Mouse (Mus musculus) embryonic facial prominence, embryonic 12.5 days (tissue): ENCODE data around the gene Zdhhc19. TPM values are rescaled to one million over a fixed set of nuclear protein-coding genes. Genes with fewer than 3 reads are reported as not detected.
A peak's percentile ranks its signal among the peaks of the same experiment; 100 is the strongest.

Experiments
- ATAC-seq: fragments of 200-750 bp; cut with Nextera tagmentation; 2 replicates; pipeline ENCODE4 v1.8.0; 2017; ENCODE audit not compliant: insufficient number of reproducible peaks, insufficient read depth, low FRiP score, low TSS enrichment
- H3K27ac ChIP-seq: fragments of 300-500 bp; sonication (generic); 2 replicates; pipeline ENCODE4 v1.5.1; 2016; ENCODE audit warnings: mild to moderate bottlenecking
- H3K27me3 ChIP-seq: fragments of 300-500 bp; sonication (generic); 2 replicates; pipeline ENCODE4 v1.6.1; 2016; ENCODE audit warnings: mild to moderate bottlenecking, moderate library complexity
- H3K36me3 ChIP-seq: fragments of 300-500 bp; sonication (generic); 2 replicates; pipeline ENCODE4 v1.6.1; 2016; ENCODE audit warnings: mild to moderate bottlenecking
- H3K4me1 ChIP-seq: fragments of 300-500 bp; sonication (generic); 2 replicates; pipeline ENCODE4 v1.6.1; 2016
- H3K4me2 ChIP-seq: fragments of 300-500 bp; sonication (generic); replicated peaks from 2 replicates; pipeline ENCODE4 v1.6.1; 2016; ENCODE audit warnings: mild to moderate bottlenecking, moderate library complexity
- H3K4me3 ChIP-seq: fragments of 300-500 bp; sonication (generic); 2 replicates; pipeline ENCODE4 v1.5.1; 2016; ENCODE audit warnings: mild to moderate bottlenecking
- H3K9ac ChIP-seq: fragments of 300-500 bp; sonication (generic); 2 replicates; pipeline ENCODE4 v1.6.1; 2016; ENCODE audit warnings: mild to moderate bottlenecking, moderate library complexity
- H3K9me3 ChIP-seq: fragments of 300-500 bp; sonication (generic); 2 replicates; pipeline ENCODE4 v1.6.1; 2016; ENCODE audit warnings: mild to moderate bottlenecking, moderate library complexity
- WGBS: fragments of 180-500 bp; shearing (Covaris S2); methylation state at CpG from one replicate; pipeline ENCODE4 v1.1.7; 2016; 5-methylcytosine and 5-hydroxymethylcytosine counted together
- polyA plus RNA-seq: library from polyadenylated mRNA; unstranded; fragments of >200 nt; fragmentation: Nextera tagmentation; extraction: Ambion mirVana; gene quantifications from 2 replicates; pipeline ENCODE4 v1.2.1, GENCODE M21; 2016

Zdhhc19 gene
- polyA plus RNA-seq, 1 experiment from 2014 or later, result not detected

DNA sequence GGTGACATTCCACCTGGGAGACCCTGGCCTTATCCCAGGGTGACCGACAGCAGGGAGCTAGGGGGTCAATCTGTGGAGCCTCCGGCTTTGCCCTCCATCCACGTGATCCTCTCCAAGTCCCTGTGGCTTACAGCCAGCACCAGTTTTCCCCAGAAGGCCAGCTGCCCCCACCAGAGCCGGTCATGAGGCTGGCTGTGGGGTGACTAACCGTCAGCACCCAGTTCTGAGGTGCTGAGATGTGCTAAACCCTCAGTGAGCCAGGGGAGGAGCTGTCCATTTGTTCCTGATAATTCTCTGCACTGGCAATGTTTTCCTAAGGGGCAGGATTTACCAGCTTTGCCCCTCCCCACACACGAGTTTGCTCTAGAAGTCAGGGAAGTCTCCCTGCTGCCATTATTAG, 72.3 kb downstream of the Zdhhc19 start:
- H3K9ac ChIP-seq, result no peak overlapping the region
- no peak for ATAC-seq
- H3K27ac ChIP-seq, result no peak overlapping the region
- no peaks in the 10 kb centered on the region for H3K9me3 ChIP-seq
- no peaks in the 10 kb centered on the region for H3K4me1 ChIP-seq
- H3K27me3 ChIP-seq, result no peaks in the 10 kb centered on the region
- 69% methylated on average over 6 of the region's 6 CpGs for WGBS
- no peak overlapping the region for H3K4me2 ChIP-seq
- no peaks in the 10 kb centered on the region for H3K36me3 ChIP-seq
- H3K4me3 ChIP-seq, result no peak overlapping the region

DNA sequence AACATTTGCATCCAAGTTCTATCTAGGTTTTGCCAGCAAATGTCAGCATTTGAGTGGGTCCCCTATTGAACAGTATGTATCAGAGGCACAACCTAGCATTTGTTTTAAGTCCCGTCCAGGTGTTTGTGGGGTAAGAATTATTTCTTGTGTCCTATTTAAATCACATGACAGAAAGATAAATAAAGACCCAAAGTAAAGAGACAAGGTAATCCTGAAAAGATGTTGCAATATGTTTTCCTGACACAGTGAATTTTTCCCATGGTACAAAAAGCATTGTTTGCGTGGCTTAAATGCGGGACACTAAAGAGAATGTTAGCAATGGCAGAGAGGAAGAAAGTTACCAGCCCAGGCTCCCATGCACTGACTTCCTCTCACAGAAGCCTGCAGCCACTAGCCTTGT, 74.0 kb downstream of the Zdhhc19 start:
- Histone ChIP-seq H3K4me2 (no peak overlapping the region), H3K9me3 (no peaks in the 10 kb centered on the region), H3K4me3 (no peak overlapping the region), H3K27ac (no peak overlapping the region), H3K27me3 (no peaks in the 10 kb centered on the region), H3K4me1 (no peaks in the 10 kb centered on the region), H3K9ac (no peak overlapping the region), H3K36me3 (no peaks in the 10 kb centered on the region)
- 92% methylated on average over 3 of the region's 3 CpGs for WGBS
- no peak for ATAC-seq

DNA sequence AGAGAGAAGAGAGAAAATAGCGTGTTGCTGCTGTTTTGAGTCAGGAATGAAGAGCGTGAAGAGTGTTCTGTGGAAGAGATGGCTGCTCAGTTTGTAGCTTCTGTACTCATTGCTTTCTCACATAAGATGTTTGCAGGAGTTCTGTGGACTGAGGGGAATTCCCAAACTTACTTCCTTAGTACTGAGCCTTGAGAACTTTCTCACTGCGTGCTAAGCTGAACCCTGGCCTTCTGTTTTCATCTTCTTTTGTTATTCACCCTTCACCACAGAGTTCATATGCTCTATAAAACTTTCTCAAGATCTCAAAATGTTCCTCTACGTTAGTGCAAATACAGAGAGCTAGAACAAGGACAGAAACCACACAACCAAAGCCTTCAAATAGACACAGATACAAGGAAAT, 76.5 kb downstream of the Zdhhc19 start:
- H3K4me3 ChIP-seq, result no peak overlapping the region
- no peak for ATAC-seq
- WGBS, result 81% methylated on average over 4 of the region's 4 CpGs
- H3K4me2 ChIP-seq, result no peak overlapping the region
- no peaks in the 10 kb centered on the region for H3K4me1 ChIP-seq
- no peak overlapping the region for H3K9ac ChIP-seq
- H3K27ac ChIP-seq, result no peak overlapping the region
- no peaks in the 10 kb centered on the region for H3K27me3 ChIP-seq
- H3K9me3 ChIP-seq, result no peaks in the 10 kb centered on the region
- H3K36me3 ChIP-seq, result no peaks in the 10 kb centered on the region

DNA sequence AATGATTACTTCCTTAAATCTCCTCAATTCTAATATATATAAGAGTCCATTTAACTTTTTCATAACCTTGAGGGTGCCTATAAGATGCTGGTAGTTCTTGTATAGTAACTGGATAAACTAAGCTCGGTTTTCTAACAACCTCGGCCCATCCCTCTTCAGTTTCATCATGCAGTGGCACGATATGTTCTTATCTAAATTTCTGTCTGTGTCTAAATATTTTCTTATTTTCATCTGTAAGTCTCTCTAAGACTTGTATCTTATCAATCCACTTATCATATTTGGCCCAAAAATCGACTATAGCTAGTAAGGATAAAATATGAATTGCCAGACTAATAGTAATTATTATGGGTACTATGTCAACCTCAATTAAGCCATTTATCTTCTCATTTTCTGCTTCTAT, 90.4 kb downstream of the Zdhhc19 start:
- Histone ChIP-seq H3K27me3 (no peaks in the 10 kb centered on the region), H3K36me3 (no peaks in the 10 kb centered on the region), H3K4me1 (no peaks in the 10 kb centered on the region), H3K4me3 (no peak overlapping the region), H3K9ac (no peak overlapping the region), H3K27ac (no peak overlapping the region), H3K4me2 (no peak overlapping the region), H3K9me3 (no peaks in the 10 kb centered on the region)
- WGBS, result 88% methylated on average over 4 of the region's 4 CpGs
- ATAC-seq, result no peak

DNA sequence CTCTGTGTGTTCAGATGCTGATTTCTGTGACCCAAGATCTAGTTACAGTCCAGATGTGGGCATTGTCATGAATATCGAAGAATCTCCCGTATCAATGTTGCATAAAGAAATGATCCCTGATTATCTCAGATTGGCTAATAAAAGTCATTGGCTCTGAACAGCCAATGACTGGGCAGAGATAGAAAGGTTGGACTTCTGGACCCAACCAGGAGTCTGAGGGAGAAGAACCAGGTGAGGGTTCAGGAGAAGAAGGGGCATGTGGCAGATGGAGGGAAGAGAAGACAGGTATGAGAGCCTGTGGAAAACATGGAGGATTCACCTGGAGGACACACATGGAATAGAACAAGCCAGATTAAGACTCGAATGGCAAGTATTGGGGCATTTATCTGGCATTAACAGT, 92.5 kb downstream of the Zdhhc19 start:
- H3K4me2 ChIP-seq, result no peak overlapping the region
- H3K27ac ChIP-seq, result no peak overlapping the region
- H3K4me1 ChIP-seq, result no peaks in the 10 kb centered on the region
- 81% methylated on average over 3 of the region's 3 CpGs for WGBS
- no peaks in the 10 kb centered on the region for H3K9me3 ChIP-seq
- H3K36me3 ChIP-seq, result no peaks in the 10 kb centered on the region
- H3K27me3 ChIP-seq, result no peaks in the 10 kb centered on the region
- ATAC-seq, result no peak
- no peak overlapping the region for H3K9ac ChIP-seq
- no peak overlapping the region for H3K4me3 ChIP-seq

DNA sequence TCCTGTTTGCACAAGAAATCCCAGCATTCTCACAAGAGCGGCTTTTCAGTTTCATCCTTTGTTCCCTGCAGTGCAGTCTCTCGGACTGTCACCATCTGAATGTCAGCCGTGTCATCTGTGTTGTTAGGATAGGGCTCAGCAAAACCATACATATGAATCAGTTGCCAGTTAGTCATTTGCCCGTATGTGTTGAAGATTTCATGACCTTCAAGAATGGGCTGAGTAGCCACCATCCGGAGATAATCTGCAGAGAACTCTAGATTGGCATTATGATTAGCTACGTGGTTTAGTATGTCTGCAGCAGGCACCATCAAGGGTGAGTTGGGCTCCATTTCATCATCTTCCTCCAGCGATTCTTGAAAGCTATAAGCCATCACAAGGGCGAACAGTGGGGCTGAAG, 95.5 kb downstream of the Zdhhc19 start:
- no peak overlapping the region for H3K4me2 ChIP-seq
- ATAC-seq, result no peak
- H3K27me3 ChIP-seq, result no peaks in the 10 kb centered on the region
- no peak overlapping the region for H3K9ac ChIP-seq
- H3K36me3 ChIP-seq, result no peaks in the 10 kb centered on the region
- no peaks in the 10 kb centered on the region for H3K4me1 ChIP-seq
- H3K27ac ChIP-seq, result no peak overlapping the region
- 87% methylated on average over 8 of the region's 8 CpGs for WGBS
- no peak overlapping the region for H3K4me3 ChIP-seq
- no peaks in the 10 kb centered on the region for H3K9me3 ChIP-seq

DNA sequence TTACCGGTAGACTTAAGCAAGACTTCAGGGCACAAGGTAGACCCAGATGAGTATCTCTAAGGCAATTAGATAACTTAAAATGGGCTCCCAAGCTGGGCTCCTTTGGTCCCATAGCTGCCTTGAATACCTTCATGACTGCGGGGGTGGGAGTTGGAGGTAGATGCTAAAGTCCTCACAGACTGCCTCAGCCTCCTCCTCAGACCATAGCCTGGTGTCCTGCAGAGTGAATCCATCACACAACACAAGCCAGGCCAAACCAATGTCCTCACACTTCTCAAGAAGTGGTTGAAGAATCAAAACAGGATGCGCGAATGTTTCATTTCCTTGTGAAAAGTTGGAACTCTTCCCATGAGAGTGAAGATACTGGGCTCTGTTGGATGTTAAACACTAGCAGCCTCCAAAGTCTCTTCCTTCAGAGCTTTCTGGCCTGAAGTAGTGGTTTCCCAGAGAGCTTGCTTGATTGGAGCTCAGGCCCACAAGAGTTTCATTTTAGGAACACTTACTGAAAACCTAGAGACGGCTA, 97.3 kb downstream of the Zdhhc19 start:
- H3K36me3 ChIP-seq, result no peaks in the 10 kb centered on the region
- WGBS, result 94% methylated on average over 5 of the region's 5 CpGs

DNA sequence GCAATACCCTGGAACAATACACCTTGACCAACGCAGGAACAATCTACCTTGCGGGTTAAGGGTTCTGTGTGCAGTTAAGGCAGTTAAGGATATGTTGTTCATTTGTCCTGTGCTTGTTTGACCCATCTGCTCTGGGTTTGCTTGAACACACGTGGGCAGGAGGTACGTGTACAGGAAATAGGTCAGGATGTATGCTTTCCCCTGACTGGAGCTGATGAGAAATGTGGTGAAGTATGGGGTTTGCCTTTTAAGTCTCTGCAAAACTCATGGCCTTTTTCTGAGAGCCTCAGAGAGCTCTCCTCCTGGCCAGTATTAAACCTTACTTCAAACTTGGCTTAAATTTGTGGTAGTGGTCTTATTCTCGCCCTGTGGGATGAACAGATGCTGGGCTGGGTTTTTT, 97.9 kb downstream of the Zdhhc19 start:
- H3K4me1 ChIP-seq, result no peaks in the 10 kb centered on the region
- no peak overlapping the region for H3K9ac ChIP-seq
- no peaks in the 10 kb centered on the region for H3K9me3 ChIP-seq
- H3K27me3 ChIP-seq, result no peaks in the 10 kb centered on the region
- 76% methylated on average over 5 of the region's 5 CpGs for WGBS
- H3K36me3 ChIP-seq, result no peaks in the 10 kb centered on the region
- no peak for ATAC-seq
- no peak overlapping the region for H3K27ac ChIP-seq
- H3K4me2 ChIP-seq, result no peak overlapping the region
- no peak overlapping the region for H3K4me3 ChIP-seq

More for the DNA sequence above, 97.3 kb downstream of the Zdhhc19 start:
- Histone ChIP-seq H3K27me3 (no peaks in the 10 kb centered on the region), H3K9ac (no peak overlapping the region), H3K4me3 (no peak overlapping the region), H3K4me1 (no peaks in the 10 kb centered on the region), H3K27ac (no peak overlapping the region), H3K4me2 (no peak overlapping the region), H3K9me3 (no peaks in the 10 kb centered on the region)
- no peak for ATAC-seq

DNA sequence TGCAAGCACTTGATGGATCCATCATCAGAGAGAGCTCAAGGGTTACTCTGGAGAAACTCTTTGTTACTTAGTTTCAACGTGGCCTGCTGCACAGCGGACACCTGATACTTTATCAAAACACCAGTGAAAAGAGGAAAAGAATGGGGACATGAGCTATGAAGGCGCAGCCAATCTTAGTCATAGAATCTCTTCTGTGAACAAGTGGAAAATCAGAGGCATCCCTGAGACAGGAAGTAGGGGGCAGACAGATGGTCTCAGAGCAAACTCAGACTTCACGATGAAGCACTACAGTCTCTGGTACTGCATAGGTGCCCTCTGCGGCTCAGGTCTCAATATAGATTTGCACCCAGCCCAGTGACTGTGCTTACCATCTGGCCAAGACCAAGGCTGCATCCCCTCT, 98.6 kb downstream of the Zdhhc19 start:
- ATAC-seq, result no peak
- Histone ChIP-seq H3K4me2 (no peak overlapping the region), H3K9ac (no peak overlapping the region), H3K27ac (no peak overlapping the region), H3K27me3 (no peaks in the 10 kb centered on the region), H3K4me3 (no peak overlapping the region), H3K9me3 (no peaks in the 10 kb centered on the region), H3K36me3 (no peaks in the 10 kb centered on the region), H3K4me1 (no peaks in the 10 kb centered on the region)
- WGBS, result 52% methylated on average over 5 of the region's 5 CpGs

DNA sequence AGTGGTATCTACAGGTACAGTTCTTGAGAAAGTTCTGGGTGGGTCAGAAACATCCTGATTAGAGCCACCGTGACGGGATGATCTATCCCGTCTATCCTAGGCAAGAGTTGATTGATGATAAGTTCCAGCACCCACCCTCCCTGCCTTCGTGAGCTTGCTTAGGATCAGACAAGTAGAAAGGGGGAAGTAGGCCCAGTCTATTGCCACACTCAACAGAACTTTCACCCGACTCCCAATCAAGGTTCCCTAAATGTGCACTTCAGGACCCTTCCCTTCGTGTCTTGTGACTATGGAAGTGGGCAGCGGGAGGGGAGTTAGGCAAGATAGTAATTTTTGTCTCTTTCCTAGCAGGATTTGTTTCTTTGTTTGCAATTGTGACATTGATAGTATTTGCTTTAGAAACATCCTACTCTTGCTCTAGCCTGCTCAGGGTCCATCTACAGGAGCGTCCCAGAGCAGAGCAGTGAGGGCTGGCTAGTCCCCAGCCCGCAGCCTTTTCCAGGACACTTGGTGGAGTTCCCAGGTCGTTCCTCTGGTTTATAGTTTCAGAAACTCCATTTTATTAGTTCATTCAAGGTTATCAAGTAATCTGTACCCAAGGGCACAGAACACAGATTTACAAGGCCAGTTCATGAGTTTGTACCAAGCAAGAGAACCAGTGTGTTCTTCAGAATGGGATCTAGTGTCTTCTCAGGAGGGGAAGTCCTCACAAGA, 99.2 kb downstream of the Zdhhc19 start:
- Histone ChIP-seq H3K27me3 (no peaks in the 10 kb centered on the region), H3K4me1 (no peaks in the 10 kb centered on the region), H3K9me3 (no peaks in the 10 kb centered on the region), H3K4me2 (no peak overlapping the region), H3K27ac (no peak overlapping the region), H3K4me3 (no peak overlapping the region), H3K36me3 (no peaks in the 10 kb centered on the region), H3K9ac (no peak overlapping the region)
- 89% methylated on average over 10 of the region's 10 CpGs for WGBS
- ATAC-seq, result no peak

DNA sequence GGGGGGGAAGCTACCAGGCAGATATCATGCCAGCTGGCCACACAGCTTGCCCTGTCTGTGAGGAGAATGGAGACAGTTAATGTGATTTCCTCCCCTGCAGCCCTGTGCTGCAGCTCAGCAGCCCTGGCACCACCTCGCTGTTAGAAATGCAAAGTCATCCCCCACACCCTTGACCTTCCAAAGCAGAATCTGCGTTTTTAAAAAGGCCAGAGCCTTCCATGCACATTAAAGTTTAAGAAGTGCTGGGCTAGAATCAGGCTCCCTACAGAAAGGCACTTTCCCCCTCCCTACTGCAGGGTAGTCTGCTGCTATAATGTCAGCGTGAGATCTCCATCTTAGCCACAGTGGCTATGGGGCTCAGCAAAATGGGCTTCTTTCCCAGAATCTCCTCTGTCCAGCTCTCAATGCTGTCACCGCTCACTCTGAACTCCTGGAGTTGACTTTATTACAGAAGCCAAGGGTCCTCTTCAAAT, 101.9 kb downstream of the Zdhhc19 start:
- ATAC-seq, result no peak
- H3K27me3 ChIP-seq, result no peaks in the 10 kb centered on the region
- H3K9me3 ChIP-seq, result no peaks in the 10 kb centered on the region
- peak overlapping the region; percentile 23; the same call in 1 of the 2 replicates for H3K27ac ChIP-seq
- WGBS, result 44% methylated on average over 4 of the region's 4 CpGs
- no peaks in the 10 kb centered on the region for H3K36me3 ChIP-seq
- no peak overlapping the region for H3K4me2 ChIP-seq
- H3K4me1 ChIP-seq, result no peaks in the 10 kb centered on the region
- no peak overlapping the region for H3K9ac ChIP-seq
- H3K4me3 ChIP-seq, result no peak overlapping the region

DNA sequence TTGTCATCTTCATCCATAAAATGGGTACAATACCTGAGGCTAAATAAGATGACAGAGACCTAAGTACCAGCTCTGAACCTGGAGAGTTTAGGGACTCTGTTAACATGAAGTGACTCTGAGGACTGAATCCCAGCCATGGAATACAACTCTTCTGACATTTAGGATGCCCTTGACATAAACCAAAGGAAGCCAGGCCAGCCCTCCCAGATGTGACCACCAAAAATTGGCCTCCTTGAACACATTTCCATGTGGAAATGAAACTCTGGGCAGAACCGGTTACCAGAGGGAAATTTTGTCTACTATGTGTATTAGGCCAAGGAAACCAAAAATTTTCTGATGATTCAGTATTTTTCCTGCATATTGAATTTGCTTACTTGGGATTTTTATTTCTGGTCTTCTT, 103.1 kb downstream of the Zdhhc19 start:
- H3K9me3 ChIP-seq, result no peaks in the 10 kb centered on the region
- H3K27me3 ChIP-seq, result no peaks in the 10 kb centered on the region
- WGBS, result 91% methylated on average over 1 of the region's 1 CpGs
- no peaks in the 10 kb centered on the region for H3K4me1 ChIP-seq
- no peaks in the 10 kb centered on the region for H3K36me3 ChIP-seq
- no peak overlapping the region for H3K4me2 ChIP-seq
- H3K9ac ChIP-seq, result no peak overlapping the region
- H3K4me3 ChIP-seq, result no peak overlapping the region
- no peak overlapping the region for H3K27ac ChIP-seq
- ATAC-seq, result no peak
